Mouse (Mus musculus): ENCODE measurements at regions not wholly inside any gene's neighbourhood (a gene's known extent, or its start where the extent isn't known, plus 50 kb on each side); places are given as distances from the start of the nearest gene placed in this dataset.

DNA sequence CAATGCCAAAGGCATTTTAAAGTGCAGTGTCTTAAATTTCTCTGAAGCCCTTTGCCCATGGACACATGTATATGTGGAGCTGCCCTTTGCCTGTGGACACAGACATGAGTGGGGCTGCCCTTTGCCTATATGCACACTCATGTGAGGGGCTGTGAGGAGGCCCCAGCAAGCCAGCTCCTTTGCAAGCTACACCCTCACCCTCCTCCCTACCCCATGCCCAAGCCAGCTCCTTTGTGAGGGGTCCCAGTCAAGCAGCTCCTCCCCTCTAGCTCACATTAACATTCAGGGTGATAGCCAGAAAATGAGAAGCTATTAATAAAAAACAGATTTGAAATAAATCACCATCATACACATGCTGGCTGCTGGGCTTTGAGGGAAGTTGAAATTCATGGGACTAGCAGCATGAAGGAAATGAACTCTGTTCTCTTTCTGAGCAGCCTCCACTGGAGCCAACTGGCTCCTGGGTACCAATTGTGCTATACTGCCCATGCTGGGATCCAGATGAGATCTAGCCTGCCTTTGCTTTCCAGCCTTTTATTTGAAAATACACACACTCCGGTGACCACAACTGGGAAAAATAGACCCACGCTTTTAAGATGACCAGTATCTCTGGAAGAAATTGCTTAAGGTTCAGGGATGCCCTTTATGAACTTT, 151.4 kb downstream of the Abcc12 start:
- DNase-seq (ENCODE audit: extremely low spot score), result no peak

DNA sequence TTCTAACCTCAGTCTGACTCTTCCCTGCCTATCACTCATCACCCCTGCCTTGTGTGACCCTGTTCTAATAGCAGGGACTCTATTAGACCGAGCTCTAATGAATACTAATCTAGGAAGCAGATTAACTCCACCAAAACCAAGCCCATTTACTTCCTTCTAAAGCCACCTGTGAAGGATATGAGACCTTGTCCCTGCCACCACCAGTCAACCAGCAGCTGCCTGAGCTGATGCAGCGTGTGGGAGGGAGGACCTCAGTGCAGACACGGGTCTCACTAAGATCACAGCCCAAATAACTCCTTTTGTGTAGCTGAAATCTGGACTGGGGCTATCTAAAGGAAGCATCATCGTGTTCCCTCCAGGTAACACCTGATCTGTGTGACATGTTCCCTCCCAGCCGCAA, 152.4 kb downstream of the Abcc12 start:
- DNase-seq (ENCODE audit: extremely low spot score), result no peak

- DNase-seq (ENCODE audit: extremely low spot score), result no peak
Observed at GRCm38 (mm10) chr8:86426056-86426455, 154.4 kb downstream of the Abcc12 start.

- no peak for DNase-seq (ENCODE audit: extremely low spot score)
Observed at GRCm38 (mm10) chr8:86425382-86425781, 155.1 kb downstream of the Abcc12 start.

DNA sequence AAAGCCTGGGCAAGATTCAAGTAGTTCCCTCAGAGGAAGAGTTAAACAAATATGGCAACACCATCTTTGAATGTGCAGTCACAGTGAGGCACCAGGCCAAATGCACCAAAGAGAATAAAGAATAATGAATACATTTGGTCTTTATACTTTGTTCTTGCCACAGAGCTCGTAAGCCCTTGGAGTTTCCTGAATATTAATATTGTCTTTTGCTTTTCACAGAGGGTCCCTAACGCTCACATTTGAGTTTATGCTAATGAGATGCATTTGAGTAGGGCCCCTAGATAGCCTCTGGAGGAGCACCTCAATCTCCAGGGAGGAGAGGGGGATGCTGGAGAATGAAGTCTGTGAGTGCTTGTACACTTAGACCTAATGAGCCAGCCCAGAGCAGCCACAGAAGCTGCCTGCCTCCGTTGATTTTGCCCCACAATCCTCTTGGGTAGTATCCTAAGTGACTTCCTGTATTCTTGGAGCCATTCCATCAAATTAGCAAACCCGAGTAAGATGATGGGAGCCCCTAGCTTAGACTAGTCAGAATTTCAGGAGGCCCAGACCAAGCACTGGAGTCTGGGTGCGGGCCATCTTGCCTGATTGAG, 161.3 kb downstream of the Abcc12 start:
- no peak for DNase-seq (ENCODE audit: extremely low spot score)

GRCm38 (mm10) chr8:86418414-86418981, 162.0 kb downstream of the Abcc12 start:
- no peak for DNase-seq (ENCODE audit: extremely low spot score)

DNA sequence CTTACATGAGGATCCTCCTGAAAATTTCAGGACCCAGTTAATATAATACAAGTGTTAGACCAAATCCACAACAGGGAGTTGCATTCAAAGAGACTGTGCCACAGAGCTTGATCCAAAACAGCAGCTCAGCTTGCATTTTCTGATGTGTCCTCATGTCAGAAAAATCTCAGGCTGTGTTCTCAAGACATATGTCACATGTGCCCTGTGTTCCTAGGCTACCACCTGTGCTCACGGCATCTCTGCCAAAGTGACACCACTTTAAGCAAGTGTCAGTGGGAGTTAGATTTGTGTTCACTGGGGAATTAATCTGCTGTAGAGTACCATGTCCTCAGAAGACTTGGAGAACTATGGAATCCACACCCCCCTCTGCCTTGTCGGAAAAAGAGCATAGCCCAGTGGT, 165.3 kb downstream of the Abcc12 start:
- DNase-seq (ENCODE audit: extremely low spot score), result no peak

DNA sequence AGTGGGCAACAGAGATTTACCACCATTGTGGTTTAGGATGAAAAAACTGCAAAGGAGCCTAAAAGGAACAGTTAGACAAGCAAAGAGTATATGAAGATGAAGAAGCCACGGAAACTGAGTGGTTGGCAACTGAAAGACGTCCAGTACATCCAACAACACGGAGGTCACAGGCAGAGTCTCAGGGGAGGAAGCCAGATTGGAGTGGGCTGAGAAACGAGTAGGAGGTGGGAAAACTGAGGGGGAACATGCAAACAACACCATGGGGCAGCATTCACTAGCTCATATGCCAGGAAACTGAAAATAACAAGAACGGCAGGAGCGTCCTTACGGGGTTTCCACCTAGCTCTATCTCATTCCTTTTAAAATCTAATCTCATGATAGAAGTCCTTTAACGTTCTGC, 169.3 kb downstream of the Abcc12 start:
- no peak for DNase-seq (ENCODE audit: extremely low spot score)

GRCm38 (mm10) chr8:86406196-86406595, 174.3 kb downstream of the Abcc12 start:
- DNase-seq (ENCODE audit: extremely low spot score), result no peak

DNA sequence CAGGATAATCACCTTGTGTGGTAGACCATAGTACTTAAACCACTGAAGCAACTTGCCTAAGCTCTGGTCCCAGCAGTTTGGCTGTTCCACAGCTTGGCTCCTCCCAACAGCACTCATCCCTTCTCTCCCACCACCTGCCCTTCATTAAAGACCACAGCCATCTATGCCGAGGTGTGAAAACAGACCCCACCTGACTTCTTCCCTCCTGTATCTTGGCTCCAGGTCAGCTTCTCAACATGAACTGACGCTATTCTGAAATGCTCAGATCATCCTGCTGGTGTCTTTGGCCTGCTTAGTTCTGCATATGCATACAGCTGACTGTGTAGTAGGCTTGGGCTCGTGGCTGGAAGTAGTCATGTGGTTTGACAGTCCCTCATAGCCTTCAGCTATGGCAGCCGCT, 177.1 kb downstream of the Abcc12 start:
- DNase-seq (ENCODE audit: extremely low spot score), result no peak

- DNase-seq (ENCODE audit: extremely low spot score), result no peak
Observed at GRCm38 (mm10) chr8:86401946-86402345, 178.5 kb downstream of the Abcc12 start.

DNA sequence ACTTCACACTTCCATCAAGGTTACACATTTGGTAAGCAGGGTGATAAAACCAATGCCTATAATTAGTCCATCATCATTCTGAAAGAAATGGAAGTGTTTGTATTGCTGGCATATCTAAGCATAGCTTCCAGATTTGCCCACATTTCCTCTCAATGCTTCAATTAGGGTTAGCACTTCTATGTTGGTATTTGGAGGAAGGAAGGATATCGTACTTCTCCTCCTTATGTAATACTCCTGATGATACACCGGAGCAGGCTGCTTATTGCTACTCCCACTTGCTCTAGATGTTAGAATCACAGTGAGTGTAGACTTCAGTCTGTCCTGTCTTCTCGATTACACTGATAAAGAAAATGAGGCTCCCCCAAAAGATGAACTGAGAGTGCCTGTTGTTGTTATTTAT, 185.4 kb downstream of the Abcc12 start:
- no peak for DNase-seq (ENCODE audit: extremely low spot score)

GRCm38 (mm10) chr8:86393835-86394234, 186.7 kb downstream of the Abcc12 start:
- DNase-seq (ENCODE audit: extremely low spot score), result no peak

DNA sequence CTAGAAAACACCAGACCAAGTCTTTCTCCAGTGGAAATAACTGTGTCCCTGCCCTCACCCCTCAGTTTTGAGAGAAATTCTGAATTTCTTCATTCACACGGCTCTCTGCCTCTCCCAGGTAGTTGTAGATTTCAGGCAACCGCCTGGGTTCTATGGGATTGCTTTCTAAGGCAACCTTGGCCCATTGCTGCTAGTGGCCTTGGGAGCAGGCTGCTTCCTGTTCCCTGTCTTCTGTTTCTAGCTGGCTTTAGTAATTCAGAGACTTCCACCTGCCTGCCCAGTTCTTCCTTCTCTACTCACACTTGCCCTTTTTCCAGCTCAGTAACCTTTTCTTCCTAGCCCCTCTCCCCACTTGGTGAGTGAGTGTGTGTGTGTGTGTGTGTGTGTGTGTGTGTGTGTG, 187.1 kb downstream of the Abcc12 start:
- DNase-seq (ENCODE audit: extremely low spot score), result no peak

DNA sequence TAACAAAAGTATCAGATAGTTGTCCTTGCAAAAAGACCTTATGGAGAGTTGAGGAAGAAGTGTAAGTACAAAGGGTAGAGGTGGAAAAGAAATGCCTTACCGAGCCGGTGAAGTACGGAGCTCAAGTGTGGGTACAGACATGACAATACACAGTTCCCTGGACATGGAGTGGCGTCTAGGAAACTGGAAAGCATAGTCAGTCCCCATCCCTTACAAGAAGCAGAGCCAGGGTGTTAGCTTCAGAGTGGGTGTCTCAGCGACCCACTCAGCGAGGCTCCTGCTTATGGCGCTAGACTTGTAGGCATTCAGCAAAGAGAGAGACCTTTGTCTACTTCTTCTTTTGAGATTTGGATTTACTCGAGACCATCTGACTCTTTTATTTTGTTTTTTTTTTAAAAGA, 189.8 kb downstream of the Abcc12 start:
- DNase-seq (ENCODE audit: extremely low spot score), result no peak

GRCm38 (mm10) chr8:86389690-86390671, 190.5 kb downstream of the Abcc12 start:
- peak; percentile 64 for DNase-seq (ENCODE audit: extremely low spot score)

- DNase-seq (ENCODE audit: extremely low spot score), result no peak
Observed at GRCm38 (mm10) chr8:86385236-86385635, 195.2 kb downstream of the Abcc12 start.

GRCm38 (mm10) chr8:86381977-86382376, 198.5 kb downstream of the Abcc12 start:
- DNase-seq (ENCODE audit: extremely low spot score), result no peak

DNA sequence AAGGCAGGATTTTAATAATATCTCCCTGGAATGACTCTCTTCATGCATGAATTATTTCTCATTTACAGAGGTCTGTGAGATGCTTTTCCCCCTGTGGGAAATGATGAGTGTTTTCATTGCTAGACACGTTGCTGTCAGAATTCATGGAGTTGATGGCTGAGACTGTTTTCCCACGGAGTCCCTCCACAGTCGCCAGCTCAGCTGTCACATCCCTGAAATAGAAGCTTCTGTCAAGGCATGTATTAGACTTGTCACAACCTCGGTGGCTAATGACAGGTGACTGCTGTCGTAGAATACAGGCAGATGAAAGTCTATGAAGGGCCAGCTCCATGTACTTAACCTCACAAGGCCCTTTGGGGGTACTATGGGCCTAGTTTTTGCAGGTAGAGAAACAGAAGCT, 212.4 kb downstream of the Abcc12 start:
- no peak for DNase-seq (ENCODE audit: extremely low spot score)

GRCm38 (mm10) chr8:86366636-86367035, 213.8 kb downstream of the Abcc12 start:
- no peak for DNase-seq (ENCODE audit: extremely low spot score)

DNA sequence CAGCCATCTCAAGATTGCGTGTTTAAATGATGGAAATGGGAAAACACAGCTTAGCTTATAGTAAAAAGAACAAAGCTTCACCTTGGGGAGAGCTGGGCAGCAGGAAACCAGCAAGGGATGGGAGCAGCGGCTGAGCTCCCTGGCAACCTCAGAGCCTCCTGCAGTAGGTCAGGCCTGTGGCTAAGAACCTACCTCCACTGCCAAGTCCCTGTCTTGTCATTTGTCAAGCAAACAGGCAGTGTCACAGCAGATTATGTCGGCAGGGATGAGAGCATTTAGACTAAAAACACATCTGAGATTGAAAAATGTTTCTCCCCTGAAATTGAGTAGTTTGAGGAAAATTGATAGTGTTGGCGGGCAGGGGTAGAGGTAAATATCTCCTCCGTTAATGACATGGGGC, 214.8 kb downstream of the Abcc12 start:
- DNase-seq (ENCODE audit: extremely low spot score), result no peak

- DNase-seq (ENCODE audit: extremely low spot score), result no peak
Observed at GRCm38 (mm10) chr8:86364898-86365297, 215.6 kb downstream of the Abcc12 start.

All from embryo, embryonic 9.5 days (tissue).